ENCODE assay signal across 8 mouse cellular contexts in the genomic region with DNA sequence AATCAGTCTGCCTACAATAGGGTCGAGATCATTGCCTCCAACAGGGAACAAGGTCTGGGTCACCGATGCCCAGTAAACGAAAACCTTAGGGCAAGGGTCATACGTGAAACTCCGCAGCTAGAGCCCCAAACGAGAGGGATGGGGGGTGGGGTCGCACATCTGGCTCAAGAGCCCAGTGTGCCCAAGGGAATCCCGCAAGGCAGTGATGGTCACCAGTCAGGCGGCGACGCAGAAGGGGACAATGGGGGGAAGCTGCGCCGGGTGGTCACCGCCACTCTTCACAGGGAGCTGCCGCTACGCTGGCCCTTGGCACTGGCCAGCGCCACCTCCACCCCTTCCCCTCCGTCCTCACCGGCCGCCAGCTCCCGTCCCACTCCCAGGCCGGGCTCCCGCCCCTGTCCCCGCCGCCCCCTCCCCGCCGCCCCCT. TPM values are rescaled to one million over a fixed set of nuclear protein-coding genes. Genes with fewer than 3 reads are reported as not detected.
DNase-seq lines count a peak whose midpoint lies in the region; ATAC-seq and TF ChIP-seq lines count a peak whose summit lies in the region.

No protein-coding gene starts in this region.

- peak overlapping the region; percentile 95 for H3K4me3 ChIP-seq in liver, adult 2 months (ENCODE audit: insufficient read depth, low read depth, low read length)
- peak overlapping the region; percentile 90 for H3K4me3 ChIP-seq in forebrain, embryonic 13.5 days
- H3K4me3 ChIP-seq in lung, embryonic 16.5 days (ENCODE audit: low read length) = peak overlapping the region; percentile 96
- peak overlapping the region; percentile 83 for H3K4me3 ChIP-seq in small intestine, adult 2 months (ENCODE audit: low read depth, low read length)

- H3K9me3 ChIP-seq in forebrain, embryonic 13.5 days (replicated peaks) = no peaks in the 10 kb centered on the region
- no peaks in the 10 kb centered on the region for H3K9me3 ChIP-seq in lung, embryonic 16.5 days (ENCODE audit: control insufficient read depth, low read length)

- H3K4me2 ChIP-seq in forebrain, embryonic 13.5 days = peak overlapping the region; percentile 86
- H3K4me2 ChIP-seq in lung, embryonic 16.5 days (ENCODE audit: low read depth, low read length) = peak overlapping the region; percentile 71

- no peak for TF ChIP-seq CTCF in liver, adult 2 months (IDR thresholded peaks at IDR 0.05; ENCODE audit: low read depth, low read length)
- TF ChIP-seq CTCF in small intestine, adult 2 months (IDR thresholded peaks at IDR 0.05; ENCODE audit: extremely low read depth, insufficient read length, insufficient replicate concordance, low read depth, low read length) = no peak

- 0 out of 2 replicates have a peak, but pooled peaks have one; percentile 13 for TF ChIP-seq POLR2A in liver, adult 2 months (IDR thresholded peaks at IDR 0.05; ENCODE audit: extremely low read depth, insufficient read depth, low read length)
- TF ChIP-seq POLR2A in small intestine, adult 2 months (IDR thresholded peaks at IDR 0.05; ENCODE audit: low read depth, low read length) = no peak

- DNase-seq in liver, adult 2 months (ENCODE audit: extremely low read depth, low read depth, low spot score) = peak; percentile 84
- DNase-seq in liver = no peak
- DNase-seq in adrenal gland, postnatal 25 days = peak; percentile 21
- peak; percentile 32 for DNase-seq in kidney, adult 18-20 months
- no peak for DNase-seq in thymus, postnatal 14 days

- H3K9ac ChIP-seq in liver, adult 2 months (ENCODE audit: low read depth, low read length) = peak overlapping the region; percentile 88
- H3K9ac ChIP-seq in forebrain, embryonic 13.5 days = peak overlapping the region; percentile 93
- peak overlapping the region; percentile 98 for H3K9ac ChIP-seq in lung, embryonic 16.5 days (ENCODE audit: low read length)

- peaks cover 11% of the 10 kb centered on the region for H3K4me1 ChIP-seq in liver, adult 2 months (ENCODE audit: control insufficient read depth, insufficient read depth, low read length)
- peaks cover 31% of the 10 kb centered on the region for H3K4me1 ChIP-seq in forebrain, embryonic 13.5 days
- peaks cover 15% of the 10 kb centered on the region for H3K4me1 ChIP-seq in lung, embryonic 16.5 days (replicated peaks; ENCODE audit: control insufficient read depth, insufficient read depth, low read length)
- peaks cover 4% of the 10 kb centered on the region; the same call in 1 of the 2 replicates for H3K4me1 ChIP-seq in small intestine, adult 2 months (ENCODE audit: control insufficient read depth, insufficient read depth, insufficient read length, low read length)

- peaks cover 11% of the 10 kb centered on the region for H3K36me3 ChIP-seq in liver, adult 2 months (ENCODE audit: control insufficient read depth, insufficient read depth, low read length)
- peaks cover 39% of the 10 kb centered on the region for H3K36me3 ChIP-seq in forebrain, embryonic 13.5 days (ENCODE audit: poor library complexity, severe bottlenecking)
- peaks cover 18% of the 10 kb centered on the region for H3K36me3 ChIP-seq in lung, embryonic 16.5 days (ENCODE audit: control insufficient read depth, insufficient read depth, low read length)
- peaks cover 22% of the 10 kb centered on the region for H3K36me3 ChIP-seq in small intestine, adult 2 months (ENCODE audit: control insufficient read depth, insufficient read depth, low read length)

- peaks cover 21% of the 10 kb centered on the region for H3K79me2 ChIP-seq in liver, adult 2 months (ENCODE audit: control insufficient read depth, insufficient read depth, low read length)

- peak; percentile 51 for ATAC-seq in forebrain, embryonic 13.5 days
- peak; percentile 51 for ATAC-seq in lung, embryonic 16.5 days (ENCODE audit: low read depth)

- under 1% methylated on average over 21 of the region's 27 CpGs for WGBS in liver, adult 2 months
- 0% methylated on average over 18 of the region's 27 CpGs for WGBS in forebrain, embryonic 13.5 days
- 1% methylated on average over 20 of the region's 27 CpGs for WGBS in lung, embryonic 16.5 days
- 0% methylated on average over 19 of the region's 27 CpGs for WGBS in small intestine, adult 2 months

- no peaks in the 10 kb centered on the region for H3K27me3 ChIP-seq in liver, adult 2 months (ENCODE audit: control insufficient read depth, insufficient read depth, low read length)
- no peaks in the 10 kb centered on the region for H3K27me3 ChIP-seq in forebrain, embryonic 13.5 days
- no peaks in the 10 kb centered on the region for H3K27me3 ChIP-seq in lung, embryonic 16.5 days (ENCODE audit: control insufficient read depth, insufficient read depth, low read depth, low read length)
- no peaks in the 10 kb centered on the region for H3K27me3 ChIP-seq in small intestine, adult 2 months (ENCODE audit: control insufficient read depth, insufficient read depth, low read length)

- H3K27ac ChIP-seq in liver, adult 2 months (replicated peaks; ENCODE audit: insufficient read depth, low read depth, low read length) = peak overlapping the region; percentile 79
- H3K27ac ChIP-seq in forebrain, embryonic 13.5 days = peak overlapping the region; percentile 95
- H3K27ac ChIP-seq in lung, embryonic 16.5 days (ENCODE audit: low read length) = peak overlapping the region; percentile 98
- H3K27ac ChIP-seq in small intestine, adult 2 months (ENCODE audit: insufficient read depth, low read depth, low read length) = 0 out of 2 replicates have a peak overlapping the region, but pooled peaks have one; percentile 20

RNA-seq across cellular contexts. Expression of a gene that starts 0.5 kb away (rescaled TPM):
- 26.7 and 29.3 TPM in 2 replicates for total RNA-seq in liver, adult 2 months (2014; rRNA removed)
- polyA plus RNA-seq in liver, adult 2 months (2012; rRNA removed) = 19.0 and 27.7 TPM in 2 replicates
- 28.9 and 33.7 TPM in 2 replicates for total RNA-seq in adrenal gland, postnatal 25 days (2021)
- 20.1 and 24.9 TPM in 2 replicates for polyA plus RNA-seq in forebrain, embryonic 13.5 days (2015; fragmentation: Nextera tagmentation; extraction: Ambion mirVana)
- polyA plus RNA-seq in lung, embryonic 16.5 days (2015; fragmentation: Nextera tagmentation; extraction: Ambion mirVana) = 23.0 and 26.6 TPM in 2 replicates
- polyA plus RNA-seq in small intestine, adult 2 months (2012; rRNA removed) = 14.2 and 38.9 TPM in 2 replicates

RNA-seq across cellular contexts. Expression of a gene that starts 0.9 kb away (rescaled TPM):
- total RNA-seq in liver, adult 2 months (2014; rRNA removed) = 16.3 and 18.5 TPM in 2 replicates
- polyA plus RNA-seq in liver, adult 2 months (2012; rRNA removed) = 11.2 and 12.4 TPM in 2 replicates
- total RNA-seq in adrenal gland, postnatal 25 days (2021) = 51.8 and 56.0 TPM in 2 replicates
- polyA plus RNA-seq in forebrain, embryonic 13.5 days (2015; fragmentation: Nextera tagmentation; extraction: Ambion mirVana) = 92.9 and 94.3 TPM in 2 replicates
- polyA plus RNA-seq in lung, embryonic 16.5 days (2015; fragmentation: Nextera tagmentation; extraction: Ambion mirVana) = 50.4 and 51.3 TPM in 2 replicates
- 4.8 and 11.4 TPM in 2 replicates for polyA plus RNA-seq in small intestine, adult 2 months (2012; rRNA removed)

RNA-seq across cellular contexts. Expression of a gene that starts 30.0 kb away (rescaled TPM):
- 5.3 and 5.4 TPM in 2 replicates for total RNA-seq in liver, adult 2 months (2014; rRNA removed)
- 6.3 and 7.2 TPM in 2 replicates for polyA plus RNA-seq in liver, adult 2 months (2012; rRNA removed)
- total RNA-seq in adrenal gland, postnatal 25 days (2021) = 51.0 and 70.2 TPM in 2 replicates
- 2.5 and 3.1 TPM in 2 replicates for polyA plus RNA-seq in forebrain, embryonic 13.5 days (2015; fragmentation: Nextera tagmentation; extraction: Ambion mirVana)
- 138 and 141 TPM in 2 replicates for polyA plus RNA-seq in lung, embryonic 16.5 days (2015; fragmentation: Nextera tagmentation; extraction: Ambion mirVana)
- polyA plus RNA-seq in small intestine, adult 2 months (2012; rRNA removed) = 323 and 328 TPM in 2 replicates

RNA-seq across cellular contexts. Expression of a gene that starts 49.2 kb away (rescaled TPM):
- 48.9 and 60.9 TPM in 2 replicates for total RNA-seq in liver, adult 2 months (2014; rRNA removed)
- 330 and 511 TPM in 2 replicates for polyA plus RNA-seq in liver, adult 2 months (2012; rRNA removed)
- 286 and 328 TPM in 2 replicates for total RNA-seq in adrenal gland, postnatal 25 days (2021)
- 22.6 and 26.3 TPM in 2 replicates for polyA plus RNA-seq in forebrain, embryonic 13.5 days (2015; fragmentation: Nextera tagmentation; extraction: Ambion mirVana)
- 33.6 and 35.9 TPM in 2 replicates for polyA plus RNA-seq in lung, embryonic 16.5 days (2015; fragmentation: Nextera tagmentation; extraction: Ambion mirVana)
- 337 and 348 TPM in 2 replicates for polyA plus RNA-seq in small intestine, adult 2 months (2012; rRNA removed)

Comparison
In these comparisons a context has a peak if more than half of its experiments do, and no peak if none do; other contexts are left out.
1. DNase-seq: peak in liver, adult 2 months (single experiment), adrenal gland, postnatal 25 days (single experiment) and kidney, adult 18-20 months (single experiment); none in liver (single experiment) and thymus, postnatal 14 days (single experiment).
2. H3K27ac ChIP-seq: peak in every context shown above with its lines; median percentile 98 in lung, embryonic 16.5 days; 95 in forebrain, embryonic 13.5 days; 79 in liver, adult 2 months; 20 in small intestine, adult 2 months.
3. RNA of a gene that starts 30.0 kb away (polyA plus RNA-seq): 323 to 328 TPM in small intestine, adult 2 months and 138 to 141 TPM in lung, embryonic 16.5 days; 6.3 to 7.2 TPM in liver, adult 2 months and 2.5 to 3.1 TPM in forebrain, embryonic 13.5 days; every median in the first group is over 10 times any median in the second.
4. Peak in every context shown above with its lines, with median percentiles within 50 percentile points of each other: H3K4me3 ChIP-seq and H3K9ac ChIP-seq.